ENCODE assay signal across 26 mouse cellular contexts in the genomic region with DNA sequence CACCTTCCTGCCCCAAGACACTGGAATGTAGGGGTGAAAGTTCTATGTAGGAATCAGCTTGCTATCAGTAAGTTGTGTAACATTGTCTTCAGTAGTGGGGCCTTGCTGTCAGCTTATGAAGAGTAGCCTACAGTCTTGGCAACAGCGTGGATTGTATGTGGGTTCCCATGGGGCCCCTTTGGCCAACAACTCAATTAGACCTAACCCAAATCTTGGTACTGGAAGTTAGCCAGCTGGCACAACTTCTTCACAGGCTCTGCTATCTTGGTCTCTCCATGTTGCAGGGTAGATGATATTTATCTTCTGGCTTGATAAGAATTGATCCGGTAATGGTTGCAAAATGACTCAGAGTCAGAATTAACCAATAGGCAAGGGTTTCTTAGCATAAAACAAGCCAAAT.
A peak's percentile ranks its signal among the peaks of the same experiment; 100 is the strongest.
DNase-seq lines count a peak whose midpoint lies in the region; TF ChIP-seq lines count a peak whose summit lies in the region.
"Had no signal": no experiment of that assay in that cellular context is flagged by ENCODE, and none has a peak within 500 bp of the region (broad histone marks: within the 10 kb centered on the region; RNA-seq: fewer than 3 reads in every experiment).

No protein-coding gene starts in this region.

- no peak for TF ChIP-seq POLR2A in cerebellum, adult 2 months (IDR thresholded peaks at IDR 0.05; ENCODE audit: borderline replicate concordance, insufficient read depth, low read length)

- 24% methylated on average over 2 of the region's 2 CpGs for WGBS in cerebellum, adult 2 months

- TF ChIP-seq CTCF in cerebellum, adult 2 months (IDR thresholded peaks at IDR 0.05; ENCODE audit: borderline replicate concordance, insufficient read depth, low read depth, low read length) = no peak
- TF ChIP-seq CTCF in left cerebral cortex, adult 2 months (IDR thresholded peaks at IDR 0.05) = no peak

- no peak overlapping the region for H3K27ac ChIP-seq in cerebellum, adult 2 months (ENCODE audit: insufficient read depth, low read length)
- no peak overlapping the region for H3K27ac ChIP-seq in left cerebral cortex, adult 2 months
- H3K27ac ChIP-seq: embryonic facial prominence, embryonic 10.5 days; embryonic facial prominence, embryonic 13.5 days; forebrain, embryonic 12.5 days; forebrain, embryonic 15.5 days; heart, adult 2 months; heart, embryonic 10.5 days; heart, embryonic 13.5 days; hindbrain, embryonic 15.5 days; intestine, embryonic 15.5 days had no signal

- H3K4me3 ChIP-seq in cerebellum, adult 2 months (replicated peaks; ENCODE audit: insufficient read depth, low read depth, low read length) = no peak overlapping the region
- H3K4me3 ChIP-seq in left cerebral cortex, adult 2 months = no peak overlapping the region
- H3K4me3 ChIP-seq: embryonic facial prominence, embryonic 10.5 days; embryonic facial prominence, embryonic 13.5 days; erythroblast, embryonic 14.5 days; forebrain, embryonic 12.5 days; forebrain, embryonic 15.5 days; heart, adult 2 months; heart, embryonic 10.5 days; heart, embryonic 13.5 days; hindbrain, embryonic 15.5 days; intestine, embryonic 15.5 days had no signal

- H3K27me3 ChIP-seq in cerebellum, adult 2 months (ENCODE audit: control insufficient read depth, insufficient read depth, low read length) = no peaks in the 10 kb centered on the region; the same call in 1 of the 2 replicates
- H3K27me3 ChIP-seq: forebrain, embryonic 15.5 days; heart, embryonic 13.5 days; hindbrain, embryonic 15.5 days; intestine, embryonic 15.5 days had no signal

- H3K4me1 ChIP-seq in cerebellum, adult 2 months (ENCODE audit: control insufficient read depth, insufficient read depth, low read length) = no peaks in the 10 kb centered on the region
- H3K4me1 ChIP-seq: forebrain, embryonic 15.5 days; hindbrain, embryonic 15.5 days; intestine, embryonic 15.5 days had no signal

- peak; percentile 72 to 77 for DNase-seq in cerebellum, postnatal 10 days
- no peak for DNase-seq in cerebellum, adult 2 months
- peak; percentile 77 for DNase-seq in left cerebral cortex, postnatal 4 days
- DNase-seq in left cerebral cortex, adult 2 months (ENCODE audit: extremely low spot score in 1 of 2, low spot score in 2 of 2) = no peak
- peak; percentile 3 for DNase-seq in NIH3T3 (ENCODE audit: low read depth)
- no peak for DNase-seq in lung, postnatal 36 days
- DNase-seq: adrenal gland, adult 8-10 months; cerebellum, adult 11 months; cerebellum, adult 9-10 months; cerebellum, postnatal 36 days; embryo, embryonic 11 days; gastrocnemius, postnatal 10 days; gastrocnemius, postnatal 36 days; heart, adult 2 months; heart, postnatal 14 days; heart, postnatal 4 days; kidney, adult 11 months had no signal

- intact Hi-C loops in left cerebral cortex, postnatal 4 days (cut with DNase I) = no loop called here
- intact Hi-C loops in left cerebral cortex, adult 2 months (cut with DNase I) = no loop called here

Comparison
In these comparisons a context has a peak if more than half of its experiments do, and no peak if none do; other contexts are left out.
1. DNase-seq: peak in cerebellum, postnatal 10 days (2 of 2), left cerebral cortex, postnatal 4 days (single experiment) and NIH3T3 (single experiment); none in cerebellum, adult 2 months (0 of 2), left cerebral cortex, adult 2 months (0 of 2) and lung, postnatal 36 days (single experiment).